Mouse (Mus musculus) myocyte (in vitro differentiated cells): ENCODE measurements around the gene Vdac2. TPM values are rescaled to one million over a fixed set of nuclear protein-coding genes. Genes with fewer than 3 reads are reported as not detected.

Experiments used
- H3K27me3 ChIP-seq: one replicate; pipeline ENCODE4 v1.6.1; 2011; ENCODE audit not compliant: control insufficient read depth, insufficient read depth, insufficient read length
- H3K36me3 ChIP-seq: one replicate; pipeline ENCODE4 v1.6.1; 2011; ENCODE audit not compliant: control insufficient read depth, insufficient read depth
- H3K4me2 ChIP-seq: one replicate; pipeline ENCODE4 v1.6.1; 2011; ENCODE audit warnings: low read depth, control low read depth
- H3K4me3 ChIP-seq: one replicate; pipeline ENCODE4 v1.5.1; 2011; ENCODE audit warnings: mild to moderate bottlenecking, control low read depth, moderate library complexity
- H3K79me2 ChIP-seq: one replicate; pipeline ENCODE4 v1.6.1; 2011; ENCODE audit not compliant: control insufficient read depth, insufficient read depth
- H3ac ChIP-seq: one replicate; pipeline ENCODE4 v1.6.1; 2011; ENCODE audit not compliant: control insufficient read depth, insufficient read length
- CEBPB ChIP-seq: IDR thresholded peaks from 2 replicates; pipeline ENCODE4 v1.6.1; 2011; ENCODE audit warnings: mild to moderate bottlenecking, moderate library complexity; ENCODE audit not compliant: poor library complexity, insufficient read depth, severe bottlenecking
- E2F4 ChIP-seq: IDR thresholded peaks from one replicate; pipeline ENCODE4 v1.6.1; 2011; ENCODE audit warnings: mild to moderate bottlenecking, control low read depth, moderate library complexity; ENCODE audit not compliant: insufficient read depth
- MAX ChIP-seq: IDR thresholded peaks from one replicate; pipeline ENCODE4 v1.6.1; 2011; ENCODE audit warnings: low read depth, mild to moderate bottlenecking, control low read depth
- MYOD1 ChIP-seq, 3 experiments: IDR thresholded peaks; one replicate each; pipeline ENCODE4 v1.6.1; 2011; ENCODE audit warnings: control low read depth in 2 of 3, low read depth in 2 of 3, mild to moderate bottlenecking in 2 of 3, moderate library complexity in 1 of 3; ENCODE audit not compliant: insufficient read length in 2 of 3, control insufficient read depth in 1 of 3
- MYOG ChIP-seq, 3 experiments: IDR thresholded peaks; one replicate each; pipeline ENCODE4 v1.6.1; 2011; ENCODE audit warnings: control low read depth in 2 of 3, low read depth in 2 of 3, mild to moderate bottlenecking in 2 of 3; ENCODE audit not compliant: insufficient read length in 2 of 3, control insufficient read depth in 1 of 3, insufficient read depth in 1 of 3
- POLR2A ChIP-seq: IDR thresholded peaks from one replicate; pipeline ENCODE4 v1.6.1; 2011; ENCODE audit warnings: low read depth, mild to moderate bottlenecking, control low read depth, moderate library complexity; ENCODE audit not compliant: insufficient read length
- POLR2AphosphoS2 ChIP-seq: IDR thresholded peaks from one replicate; pipeline ENCODE4 v1.6.1; 2011; ENCODE audit warnings: low read depth, control low read depth; ENCODE audit not compliant: insufficient read length
- REST ChIP-seq: IDR thresholded peaks from one replicate; pipeline ENCODE4 v1.6.1; 2011; ENCODE audit warnings: mild to moderate bottlenecking, control low read depth, moderate library complexity; ENCODE audit not compliant: insufficient read depth, insufficient read length
- SRF ChIP-seq: IDR thresholded peaks from one replicate; pipeline ENCODE4 v1.6.1; 2011; ENCODE audit warnings: low read depth; ENCODE audit not compliant: control insufficient read depth, insufficient read length
- TCF12 ChIP-seq: IDR thresholded peaks from one replicate; pipeline ENCODE4 v1.6.1; 2011; ENCODE audit warnings: mild to moderate bottlenecking, control low read depth; ENCODE audit not compliant: poor library complexity, insufficient read depth, severe bottlenecking
- TCF3 ChIP-seq: IDR thresholded peaks from one replicate; pipeline ENCODE4 v1.6.1; 2011; ENCODE audit warnings: low read depth, control low read depth; ENCODE audit not compliant: insufficient read length
- USF1 ChIP-seq: IDR thresholded peaks from one replicate; pipeline ENCODE4 v1.6.1; 2011; ENCODE audit warnings: low read depth, mild to moderate bottlenecking, control low read depth, moderate library complexity
- polyA plus RNA-seq: library from polyadenylated mRNA; unstranded; fragments of >200 nt; fragmentation: generic; extraction: Trizol; gene quantifications from one replicate; pipeline ENCODE4 v1.2.1, GENCODE M21; 2012; ENCODE audit warnings: missing spikeins

The Vdac2 gene
- polyA plus RNA-seq, 1 experiment, result 314 TPM

DNA sequence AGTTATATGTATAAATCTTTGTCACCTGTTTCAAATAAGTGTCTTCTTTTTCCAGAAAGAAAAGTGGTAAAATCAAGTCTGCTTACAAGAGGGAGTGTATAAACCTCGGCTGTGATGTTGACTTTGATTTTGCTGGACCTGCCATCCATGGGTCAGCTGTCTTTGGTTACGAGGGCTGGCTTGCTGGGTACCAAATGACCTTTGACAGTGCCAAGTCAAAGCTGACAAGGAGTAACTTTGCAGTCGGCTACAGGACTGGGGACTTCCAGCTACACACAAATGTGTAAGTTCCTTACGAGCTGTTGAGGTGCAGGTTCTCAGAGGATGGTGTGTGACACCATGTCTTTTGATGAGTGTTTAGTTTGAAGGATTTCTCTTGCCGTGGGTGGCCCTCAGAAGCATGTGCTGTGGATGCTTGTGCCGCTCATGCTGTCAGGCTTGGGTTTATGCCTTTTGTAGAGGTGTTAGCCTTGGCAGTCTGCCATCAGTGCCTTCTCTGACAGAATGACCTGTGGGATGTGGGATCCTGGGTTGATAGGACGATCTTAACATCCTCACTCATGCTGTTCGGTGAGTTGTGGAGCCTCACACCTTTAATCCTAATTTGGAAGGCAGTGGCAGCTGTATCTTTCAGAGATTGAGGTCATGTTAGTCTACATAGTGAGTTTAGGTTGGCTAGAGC lies 13.4 kb downstream of the Vdac2 start:
- no peak overlapping the region for H3ac ChIP-seq
- no peak overlapping the region for H3K4me3 ChIP-seq
- H3K4me2 ChIP-seq, result no peak overlapping the region
- H3K36me3 ChIP-seq, result peaks cover 72% of the 10 kb centered on the region
- H3K27me3 ChIP-seq, result no peaks in the 10 kb centered on the region
- TF ChIP-seq POLR2A (peak; percentile 15), MYOD1 (IDR thresholded peaks at IDR 0.05; ENCODE audit: control insufficient read depth in 1 of 3, insufficient read length in 2 of 3, low read depth in 2 of 3) (no peak)
- peaks cover 60% of the 10 kb centered on the region for H3K79me2 ChIP-seq

DNA sequence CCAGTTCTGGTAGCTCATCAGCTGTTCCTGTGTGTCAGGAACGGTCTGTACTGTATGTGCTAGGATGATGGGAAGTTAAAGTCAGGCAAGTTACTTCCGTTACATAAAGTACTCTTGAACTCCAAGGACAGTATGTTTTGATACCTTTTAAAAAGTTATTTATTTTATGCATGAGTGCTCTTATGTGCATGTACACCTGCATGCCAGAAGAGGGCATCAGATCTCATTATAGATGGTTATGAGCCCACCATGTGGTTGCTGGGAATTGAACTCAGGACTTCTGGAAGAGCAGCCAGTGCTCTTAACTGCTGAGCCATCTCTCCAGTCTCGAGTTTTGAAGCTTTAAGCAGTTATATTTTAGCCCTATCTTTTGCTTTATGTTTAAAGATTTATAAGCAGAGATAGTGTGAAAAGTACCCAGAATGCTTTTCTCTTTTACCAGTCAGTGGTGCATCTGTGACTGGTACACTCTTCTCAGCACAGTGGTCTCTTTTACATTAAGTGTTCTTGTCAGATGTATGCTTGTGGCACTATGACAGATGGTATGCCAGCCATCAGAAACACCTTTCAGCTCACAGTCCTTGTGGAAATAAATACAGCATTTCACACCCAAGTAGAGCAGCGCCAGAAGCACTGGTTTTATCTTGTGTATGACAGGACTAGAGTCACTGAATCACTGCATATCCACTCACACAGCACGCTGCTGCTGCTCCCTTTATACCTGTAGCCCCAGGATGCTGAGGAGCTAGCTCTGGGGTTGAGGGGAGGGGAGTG lies 17.0 kb downstream of the Vdac2 start:
- Histone ChIP-seq H3K36me3 (peaks cover 71% of the 10 kb centered on the region), H3K4me2 (no peak overlapping the region), H3K79me2 (peaks cover 26% of the 10 kb centered on the region), H3ac (no peak overlapping the region), H3K4me3 (no peak overlapping the region), H3K27me3 (no peaks in the 10 kb centered on the region)
- TF ChIP-seq POLR2AphosphoS2, result no peak
- no peak for TF ChIP-seq MAX
- TF ChIP-seq TCF12, result no peak
- no peak for TF ChIP-seq REST
- no peak for TF ChIP-seq E2F4
- TF ChIP-seq MYOD1 (IDR thresholded peaks at IDR 0.05; ENCODE audit: control insufficient read depth in 1 of 3, insufficient read length in 2 of 3, low read depth in 2 of 3), result no peak
- TF ChIP-seq USF1, result no peak
- TF ChIP-seq TCF3, result no peak
- TF ChIP-seq CEBPB, result no peak
- TF ChIP-seq POLR2A, result no peak
- TF ChIP-seq SRF, result no peak
- no peak for TF ChIP-seq MYOG (IDR thresholded peaks at IDR 0.05; ENCODE audit: control insufficient read depth in 1 of 3, insufficient read depth in 1 of 3, insufficient read length in 2 of 3, low read depth in 2 of 3)

DNA sequence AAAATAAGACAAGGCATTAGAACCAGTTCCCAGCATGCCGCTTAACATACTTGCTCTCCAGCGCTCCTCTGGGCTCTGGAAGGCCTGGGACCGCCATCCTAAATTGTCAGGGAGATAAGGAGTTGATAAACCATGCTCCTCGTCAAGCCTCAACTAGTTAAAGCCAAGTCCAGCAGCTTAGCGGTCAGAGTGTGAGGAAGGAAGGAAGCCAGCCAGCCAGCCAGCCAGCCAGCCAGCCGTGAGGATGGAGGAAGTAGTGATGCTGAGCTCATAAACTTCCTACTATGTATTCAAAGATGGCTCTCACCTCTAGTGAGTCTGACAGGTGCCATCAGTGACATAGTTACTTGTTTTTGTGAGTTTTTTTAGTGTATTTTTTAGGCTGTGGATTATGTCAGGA lies 18.2 kb downstream of the Vdac2 start:
- Histone ChIP-seq H3K27me3 (no peaks in the 10 kb centered on the region), H3ac (no peak overlapping the region), H3K4me3 (no peak overlapping the region), H3K36me3 (peaks cover 63% of the 10 kb centered on the region), H3K4me2 (no peak overlapping the region), H3K79me2 (peaks cover 21% of the 10 kb centered on the region)
- TF ChIP-seq SRF (no peak), USF1 (no peak), MAX (no peak), CEBPB (no peak), MYOD1 (IDR thresholded peaks at IDR 0.05; ENCODE audit: control insufficient read depth in 1 of 3, insufficient read length in 2 of 3, low read depth in 2 of 3) (no peak), E2F4 (no peak), POLR2AphosphoS2 (no peak), TCF3 (no peak), TCF12 (no peak), MYOG (IDR thresholded peaks at IDR 0.05; ENCODE audit: control insufficient read depth in 1 of 3, insufficient read depth in 1 of 3, insufficient read length in 2 of 3, low read depth in 2 of 3) (no peak), POLR2A (no peak), REST (no peak)

DNA sequence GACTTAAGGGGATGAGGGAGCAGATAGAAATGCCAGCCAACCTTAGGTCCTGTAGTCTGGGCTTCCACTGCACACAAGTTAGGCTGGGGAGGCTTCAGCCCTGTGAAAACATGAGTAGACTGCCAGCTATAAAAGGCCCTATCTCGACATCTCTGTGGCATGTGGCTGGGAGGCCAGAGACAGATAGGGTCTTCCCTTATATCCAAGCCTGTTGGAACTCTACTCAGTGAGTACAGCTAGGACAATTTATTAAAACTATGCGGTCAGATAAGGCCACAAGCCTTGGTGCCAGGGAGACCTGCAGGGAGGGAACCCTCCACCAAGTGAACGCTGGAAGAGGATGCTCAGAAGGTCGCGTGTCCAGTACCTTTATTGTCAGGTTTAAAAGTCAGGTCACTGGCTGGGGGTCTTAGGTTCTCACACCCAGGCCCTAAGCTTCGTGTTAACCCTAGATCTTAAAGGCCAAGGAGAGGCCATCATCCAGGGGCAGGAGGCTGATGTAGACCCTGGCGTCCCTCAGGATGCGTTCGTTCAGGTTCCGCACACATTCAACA lies 21.9 kb downstream of the Vdac2 start:
- H3ac ChIP-seq, result no peak overlapping the region
- peaks cover 34% of the 10 kb centered on the region for H3K36me3 ChIP-seq
- H3K4me3 ChIP-seq, result peak overlapping the region; percentile 59
- no peaks in the 10 kb centered on the region for H3K27me3 ChIP-seq
- no peak overlapping the region for H3K4me2 ChIP-seq
- H3K79me2 ChIP-seq, result no peaks in the 10 kb centered on the region
- TF ChIP-seq CEBPB (no peak), POLR2AphosphoS2 (no peak), POLR2A (no peak), REST (no peak), MYOG (IDR thresholded peaks at IDR 0.05; ENCODE audit: control insufficient read depth in 1 of 3, insufficient read depth in 1 of 3, insufficient read length in 2 of 3, low read depth in 2 of 3) (no peak), MAX (no peak), E2F4 (no peak), TCF3 (no peak), TCF12 (no peak), USF1 (no peak), MYOD1 (IDR thresholded peaks at IDR 0.05; ENCODE audit: control insufficient read depth in 1 of 3, insufficient read length in 2 of 3, low read depth in 2 of 3) (no peak), SRF (no peak)
